Mouse (Mus musculus) kidney, embryonic 14.5 days (tissue): ENCODE results near the gene Ropn1. TPM values are rescaled to one million over a fixed set of nuclear protein-coding genes. Genes with fewer than 3 reads are reported as not detected.
"Not testable (repeated sequence)": the region's sequence is repeated elsewhere in the genome, so short reads cannot be mapped to it uniquely, and the experiment has no call there.

ENCODE experiments used
- ATAC-seq: fragments of 200-750 bp; cut with Nextera tagmentation; 2 replicates; pipeline ENCODE4 v1.8.0; 2017; ENCODE audit warnings: moderate number of reproducible peaks, mild to moderate bottlenecking, moderate TSS enrichment, moderate library complexity; ENCODE audit not compliant: low FRiP score, low TSS enrichment
- H3K27ac ChIP-seq: fragments of 300-500 bp; sonication (generic); 2 replicates; pipeline ENCODE4 v1.5.1; 2014; ENCODE audit warnings: low read depth, mild to moderate bottlenecking, low read length, moderate library complexity, mixed read lengths
- H3K27me3 ChIP-seq: fragments of 300-500 bp; sonication (generic); 2 replicates; pipeline ENCODE4 v1.6.1; 2014; ENCODE audit warnings: mild to moderate bottlenecking, low read length; ENCODE audit not compliant: control insufficient read depth, insufficient read depth
- H3K36me3 ChIP-seq: fragments of 300-500 bp; sonication (generic); 2 replicates; pipeline ENCODE4 v1.6.1; 2014; ENCODE audit warnings: low read length, mixed read lengths; ENCODE audit not compliant: control insufficient read depth, insufficient read depth
- H3K4me1 ChIP-seq: fragments of 300-500 bp; sonication (generic); 2 replicates; pipeline ENCODE4 v1.6.1; 2014; ENCODE audit warnings: low read length, mixed read lengths; ENCODE audit not compliant: control insufficient read depth, insufficient read depth
- H3K4me2 ChIP-seq: fragments of 300-500 bp; sonication (generic); replicated peaks from 2 replicates; pipeline ENCODE4 v1.6.1; 2014; ENCODE audit warnings: low read depth, mild to moderate bottlenecking, low read length
- H3K4me3 ChIP-seq: fragments of 300-500 bp; sonication (generic); 2 replicates; pipeline ENCODE4 v1.5.1; 2014; ENCODE audit warnings: mild to moderate bottlenecking, low read length
- H3K9ac ChIP-seq: fragments of 300-500 bp; sonication (generic); 2 replicates; pipeline ENCODE4 v1.6.1; 2014; ENCODE audit warnings: low read depth, mild to moderate bottlenecking, low read length, moderate library complexity
- H3K9me3 ChIP-seq: fragments of 300-500 bp; sonication (generic); 2 replicates; pipeline ENCODE4 v1.6.1; 2016; ENCODE audit warnings: low read length; ENCODE audit not compliant: control insufficient read depth
- WGBS: fragments of 180-500 bp; shearing (Covaris S2); extraction: QIAGEN DNeasy Blood & Tissue Kit; methylation state at CpG from one replicate; pipeline ENCODE4 v1.1.7; 2014; 5-methylcytosine and 5-hydroxymethylcytosine counted together
- polyA plus RNA-seq: library from polyadenylated mRNA; unstranded; fragments of >200 nt; fragmentation: Nextera tagmentation; extraction: Ambion mirVana; gene quantifications from 2 replicates; pipeline ENCODE4 v1.2.1, GENCODE M21; 2014

Ropn1 gene
- polyA plus RNA-seq, 1 experiment from 2014 or later, result not detected

DNA sequence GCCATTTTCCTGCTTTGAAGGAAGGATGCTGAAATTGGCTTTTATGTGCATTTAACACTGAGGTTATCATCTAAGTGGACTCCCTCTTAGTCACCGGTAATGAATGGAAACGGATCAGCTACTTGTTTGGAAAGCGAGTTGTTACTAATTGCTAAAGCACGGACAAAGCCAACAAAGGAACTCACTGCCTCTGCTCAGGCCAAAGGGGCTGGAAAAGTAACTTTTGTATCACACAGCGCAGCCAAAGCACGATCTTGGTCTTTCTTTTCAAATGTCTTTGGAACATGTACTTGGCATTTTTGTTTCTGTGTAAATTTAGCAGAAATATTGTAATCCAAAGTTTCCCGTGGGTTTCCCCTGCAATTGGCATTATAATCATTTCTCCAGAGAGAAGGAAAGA, 22.2 kb downstream of the Ropn1 start:
- H3K9me3 ChIP-seq, result no peaks in the 10 kb centered on the region
- H3K4me1 ChIP-seq, result peaks cover 4% of the 10 kb centered on the region; the same call in 1 of the 2 replicates
- no peak overlapping the region for H3K9ac ChIP-seq
- no peak overlapping the region for H3K4me3 ChIP-seq
- no peak overlapping the region for H3K4me2 ChIP-seq
- H3K27me3 ChIP-seq, result no peaks in the 10 kb centered on the region
- 81% methylated on average over 7 of the region's 7 CpGs for WGBS
- ATAC-seq, result no peak
- no peaks in the 10 kb centered on the region for H3K36me3 ChIP-seq
- no peak overlapping the region for H3K27ac ChIP-seq

DNA sequence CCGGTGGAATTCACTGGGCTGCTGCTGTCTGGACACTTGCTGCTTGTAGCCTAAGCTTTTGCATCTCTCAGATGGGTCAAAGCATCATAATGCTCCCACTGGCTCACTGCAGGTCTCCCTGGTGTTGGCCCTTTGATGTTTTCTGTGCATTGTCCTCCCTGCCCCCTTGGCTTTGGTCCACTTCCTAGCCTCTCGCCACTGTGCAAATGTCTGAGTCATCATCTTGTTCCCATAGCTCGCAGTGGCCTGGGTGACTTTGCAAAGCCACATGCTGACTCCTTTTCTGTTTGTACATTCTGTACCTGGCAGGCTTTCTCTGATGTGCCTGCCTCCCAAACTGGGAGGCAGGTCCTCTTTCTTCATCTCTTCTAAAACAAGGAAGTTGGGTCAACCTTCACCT, 23.1 kb downstream of the Ropn1 start:
- no peak overlapping the region for H3K9ac ChIP-seq
- no peaks in the 10 kb centered on the region for H3K27me3 ChIP-seq
- H3K4me3 ChIP-seq, result no peak overlapping the region
- ATAC-seq, result no peak
- H3K36me3 ChIP-seq, result no peaks in the 10 kb centered on the region
- WGBS, result 83% methylated on average over 3 of the region's 3 CpGs
- no peak overlapping the region for H3K4me2 ChIP-seq
- no peaks in the 10 kb centered on the region for H3K9me3 ChIP-seq
- no peak overlapping the region for H3K27ac ChIP-seq
- H3K4me1 ChIP-seq, result no peaks in the 10 kb centered on the region

DNA sequence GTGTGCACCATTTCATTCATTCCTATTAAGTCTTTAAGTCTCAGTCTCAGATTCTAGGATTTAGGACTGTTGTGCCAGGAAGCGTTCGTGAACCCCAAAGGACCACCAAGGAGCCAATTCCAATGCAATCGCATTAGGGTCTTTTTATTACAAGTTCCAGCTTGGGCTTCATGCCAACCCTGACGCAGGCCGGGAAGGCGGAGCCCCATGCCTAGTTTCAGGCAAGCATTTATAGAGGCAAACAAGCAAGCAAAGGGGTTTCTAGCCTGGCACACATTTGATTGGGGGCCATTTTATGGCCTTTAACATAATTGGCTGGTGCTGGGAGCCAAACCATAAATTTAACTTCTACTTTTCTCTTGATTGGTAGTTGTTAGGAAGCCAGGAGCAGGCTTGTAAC, 24.6 kb downstream of the Ropn1 start:
- ATAC-seq, result no peak
- no peak overlapping the region for H3K9ac ChIP-seq
- no peaks in the 10 kb centered on the region for H3K9me3 ChIP-seq
- no peaks in the 10 kb centered on the region for H3K4me1 ChIP-seq
- no peak overlapping the region for H3K27ac ChIP-seq
- no peak overlapping the region for H3K4me3 ChIP-seq
- 88% methylated on average over 6 of the region's 6 CpGs for WGBS
- H3K27me3 ChIP-seq, result no peaks in the 10 kb centered on the region
- no peaks in the 10 kb centered on the region for H3K36me3 ChIP-seq
- no peak overlapping the region for H3K4me2 ChIP-seq

- Histone ChIP-seq H3K9ac (no peak overlapping the region), H3K9me3 (no peaks in the 10 kb centered on the region), H3K4me3 (no peak overlapping the region), H3K4me1 (no peaks in the 10 kb centered on the region), H3K36me3 (no peaks in the 10 kb centered on the region), H3K27me3 (no peaks in the 10 kb centered on the region), H3K27ac (no peak overlapping the region), H3K4me2 (no peak overlapping the region)
- ATAC-seq, result no peak
These were observed 32.1 kb downstream of the Ropn1 start for GRCm38 (mm10) chr16:34681823-34682222.

GRCm38 (mm10) chr16:34689879-34690278, 40.2 kb downstream of the Ropn1 start:
- no peak overlapping the region; the same call in 1 of the 2 replicates for H3K27ac ChIP-seq
- no peak overlapping the region for H3K4me2 ChIP-seq
- H3K9ac ChIP-seq, result no peak overlapping the region
- 77% methylated on average over 3 of the region's 3 CpGs for WGBS
- H3K4me3 ChIP-seq, result peak overlapping the region; percentile 50
- 0 out of 2 replicates have a peak, but pooled peaks cover 3% of the 10 kb centered on the region for H3K4me1 ChIP-seq
- H3K36me3 ChIP-seq, result no peaks in the 10 kb centered on the region
- no peaks in the 10 kb centered on the region for H3K27me3 ChIP-seq
- no peaks in the 10 kb centered on the region for H3K9me3 ChIP-seq
- ATAC-seq, result peak; percentile 8; the same call in 1 of the 2 replicates

GRCm38 (mm10) chr16:34690334-34691144, 40.8 kb downstream of the Ropn1 start, which contains the start of gene Ccdc14:
TSS of gene Ccdc14 (plus strand) at chr16:34690616.
- H3K4me3 ChIP-seq, result peak within 1 kb of the TSS; percentile 50
- no peaks in the 10 kb centered on the region for H3K27me3 ChIP-seq
- peak within 1 kb of the TSS; percentile 57 for H3K27ac ChIP-seq
- no peaks in the 10 kb centered on the region for H3K9me3 ChIP-seq
- peak; percentile 93 for ATAC-seq
- WGBS, result under 1% methylated on average over 53 of the region's 53 CpGs
- peak within 1 kb of the TSS; percentile 65 for H3K9ac ChIP-seq
- 0 out of 2 replicates have a peak, but pooled peaks cover 3% of the 10 kb centered on the region for H3K4me1 ChIP-seq
- H3K4me2 ChIP-seq, result peak within 1 kb of the TSS; percentile 66
- H3K36me3 ChIP-seq, result no peaks in the 10 kb centered on the region

DNA sequence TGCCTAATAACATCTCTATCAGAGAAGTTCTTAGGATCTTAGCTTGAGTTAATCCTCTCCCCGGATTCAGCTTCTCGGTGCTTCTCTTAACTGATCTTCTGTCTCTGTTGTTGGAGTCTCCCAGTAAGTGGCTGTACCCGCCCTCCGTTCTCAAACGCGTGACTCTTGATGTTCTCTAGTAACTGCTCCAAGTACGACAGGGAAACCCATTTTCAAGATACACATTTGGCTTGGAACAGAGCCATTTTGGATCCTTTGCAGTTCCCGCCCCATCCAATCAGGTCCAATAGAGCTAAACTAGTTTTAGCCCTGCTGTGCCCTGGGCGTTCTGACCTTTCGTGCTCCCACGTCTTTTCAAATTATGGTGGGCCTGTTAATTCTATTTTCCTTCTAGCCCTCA, 41.4 kb downstream of the Ropn1 start:
- peak overlapping the region; percentile 50 for H3K4me3 ChIP-seq
- ATAC-seq, result no peak
- peak overlapping the region; percentile 57; the same call in 1 of the 2 replicates for H3K27ac ChIP-seq
- WGBS, result 9% methylated on average over 11 of the region's 11 CpGs
- H3K4me2 ChIP-seq, result peak overlapping the region; percentile 66
- peak overlapping the region; percentile 65 for H3K9ac ChIP-seq
- H3K9me3 ChIP-seq, result no peaks in the 10 kb centered on the region
- H3K4me1 ChIP-seq, result 0 out of 2 replicates have a peak, but pooled peaks cover 3% of the 10 kb centered on the region
- peaks cover 1% of the 10 kb centered on the region; the same call in 1 of the 2 replicates for H3K36me3 ChIP-seq
- no peaks in the 10 kb centered on the region for H3K27me3 ChIP-seq

DNA sequence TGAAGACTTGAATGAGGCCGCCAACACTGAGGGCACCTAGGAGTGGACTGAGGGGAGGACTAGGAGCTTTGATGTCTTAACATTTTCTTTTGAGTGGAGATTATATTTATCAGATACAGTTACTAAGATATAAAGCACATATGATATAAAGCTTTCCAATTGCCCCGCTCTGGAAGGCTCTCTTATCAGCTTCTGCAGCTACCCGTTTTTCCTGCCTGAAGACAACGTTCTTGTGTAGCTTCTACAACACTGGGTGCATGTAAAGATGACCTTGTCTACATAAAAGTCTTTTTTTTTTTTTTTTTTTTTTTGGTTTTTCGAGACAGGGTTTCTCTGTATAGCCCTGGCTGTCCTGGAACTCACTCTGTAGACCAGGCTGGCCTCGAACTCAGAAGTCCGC, 44.8 kb downstream of the Ropn1 start:
- no peak for ATAC-seq
- peaks cover 11% of the 10 kb centered on the region; the same call in 1 of the 2 replicates for H3K36me3 ChIP-seq

DNA sequence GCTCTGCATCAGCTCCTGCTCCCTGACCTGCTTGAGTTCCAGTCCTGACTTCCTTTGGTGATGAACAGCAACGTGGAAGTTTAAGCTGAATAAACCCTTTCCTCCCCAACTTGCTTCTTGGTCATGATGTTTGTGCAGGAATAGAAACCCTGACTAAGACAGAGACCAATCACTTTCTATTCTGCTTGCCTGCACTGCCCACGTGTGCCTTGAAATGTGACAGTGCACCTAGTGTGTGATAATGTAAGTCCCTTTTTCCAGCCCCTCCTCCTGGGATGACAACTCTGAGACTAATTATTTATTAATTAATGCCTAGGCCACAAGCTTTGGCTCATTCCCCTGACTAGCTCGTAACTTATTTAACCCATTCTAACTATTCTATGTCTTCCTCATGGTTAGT, 49.0 kb downstream of the Ropn1 start:
- H3K4me2 ChIP-seq, H3K9me3 ChIP-seq, H3K4me3 ChIP-seq, H3K27me3 ChIP-seq, H3K4me1 ChIP-seq, ATAC-seq, H3K27ac ChIP-seq, H3K9ac ChIP-seq: not testable (repeated sequence)
- H3K36me3 ChIP-seq, result peaks cover 16% of the 10 kb centered on the region; the same call in 1 of the 2 replicates
- WGBS, result 72% methylated on average over 3 of the region's 3 CpGs

More for the DNA sequence above, 44.8 kb downstream of the Ropn1 start:
- Histone ChIP-seq H3K27ac (no peak overlapping the region), H3K9ac (no peak overlapping the region), H3K9me3 (no peaks in the 10 kb centered on the region), H3K4me1 (0 out of 2 replicates have a peak, but pooled peaks cover 3% of the 10 kb centered on the region), H3K4me2 (no peak overlapping the region), H3K27me3 (no peaks in the 10 kb centered on the region), H3K4me3 (no peak overlapping the region)
- 89% methylated on average over 5 of the region's 7 CpGs for WGBS
